Mouse (Mus musculus) regulatory T cell (primary cell): ENCODE results near the gene Pfpl.

Experiments
- in situ Hi-C: fragments of 300-600 bp; cut with MboI, MseI; formaldehyde crosslinking; loops from one replicate; pipeline ENCODE4 v1.15.1; 2025; ENCODE audit warnings: high pct_unique_total_duplicates

Pfpl gene

GRCm38 (mm10) chr19:12464127-12464526, 36.4 kb downstream of the Pfpl start:
- in situ Hi-C loops = loop anchor here (10.0 kb wide), 1 partner anchor 351 kb away; no protein-coding TSS in a partner anchor

- in situ Hi-C loops = loop anchor here (5.0 to 10.0 kb wide), 2 partner anchors 38 to 350 kb away; partner anchors contain the start of gene Dtx4
Observed at GRCm38 (mm10) chr19:12464674-12465073, 37.0 kb downstream of the Pfpl start.

GRCm38 (mm10) chr19:12465530-12466144, 37.9 kb downstream of the Pfpl start:
- in situ Hi-C loops = loop anchor here (5.0 to 10.0 kb wide), 2 partner anchors 37 to 349 kb away; partner anchors contain the start of gene Dtx4

- in situ Hi-C loops = loop anchor here (5.0 to 10.0 kb wide), 2 partner anchors 36 to 349 kb away; partner anchors contain the start of gene Dtx4
Observed at GRCm38 (mm10) chr19:12466204-12466603, 38.5 kb downstream of the Pfpl start.

- in situ Hi-C loops = loop anchor here (5.0 to 10.0 kb wide), 2 partner anchors 35 to 347 kb away; partner anchors contain the start of gene Dtx4
Observed at GRCm38 (mm10) chr19:12467436-12467835, 39.7 kb downstream of the Pfpl start.

- in situ Hi-C loops = loop anchor here (5.0 kb wide), 1 partner anchor 120 kb away; no protein-coding TSS in a partner anchor
Observed at GRCm38 (mm10) chr19:12471866-12472265, 44.2 kb downstream of the Pfpl start.

GRCm38 (mm10) chr19:12472381-12472976, 44.8 kb downstream of the Pfpl start:
- in situ Hi-C loops = loop anchor here (5.0 kb wide), 1 partner anchor 120 kb away; no protein-coding TSS in a partner anchor

GRCm38 (mm10) chr19:12473201-12473641, 45.5 kb downstream of the Pfpl start:
- in situ Hi-C loops = loop anchor here (5.0 kb wide), 1 partner anchor 119 kb away; no protein-coding TSS in a partner anchor

GRCm38 (mm10) chr19:12473951-12474350, 46.2 kb downstream of the Pfpl start:
- in situ Hi-C loops = loop anchor here (5.0 kb wide), 1 partner anchor 118 kb away; no protein-coding TSS in a partner anchor

- in situ Hi-C loops = no loop called here
Observed at GRCm38 (mm10) chr19:12475380-12476250, 47.9 kb downstream of the Pfpl start.

GRCm38 (mm10) chr19:12476721-12477270, 49.1 kb downstream of the Pfpl start:
- in situ Hi-C loops = no loop called here

- in situ Hi-C loops = no loop called here
Observed at GRCm38 (mm10) chr19:12478369-12478768, 50.7 kb downstream of the Pfpl start.
